Mouse (Mus musculus): ENCODE measurements around the gene Zfyve9. TPM values are rescaled to one million over a fixed set of nuclear protein-coding genes. Genes with fewer than 3 reads are reported as not detected.

Gene Zfyve9
- polyA plus RNA-seq, 1 experiment from 2014 or later, result 1.3 TPM

- no peak overlapping the region for H3K27ac ChIP-seq
- 65% methylated on average over 2 of the region's 2 CpGs for WGBS (ENCODE audit: missing documents)
These were observed 116.2 kb downstream of the Zfyve9 start for GRCm38 (mm10) chr4:108664407-108664806.

GRCm38 (mm10) chr4:108638752-108639151 is 141.8 kb downstream of the Zfyve9 start:
- Histone ChIP-seq H3K79me2 (ENCODE audit: inconsistent target) (no peaks in the 10 kb centered on the region), H3K4me3 (ENCODE audit: inconsistent target) (no peak overlapping the region), H3K27ac (no peak overlapping the region), H3K36me3 (ENCODE audit: inconsistent target) (peaks cover 15% of the 10 kb centered on the region)
- WGBS (ENCODE audit: missing documents), result 45% methylated on average over 5 of the region's 5 CpGs

More at GRCm38 (mm10) chr4:108664407-108664806, 116.2 kb downstream of the Zfyve9 start:
- Histone ChIP-seq H3K79me2 (ENCODE audit: inconsistent target) (no peaks in the 10 kb centered on the region), H3K4me3 (ENCODE audit: inconsistent target) (no peak overlapping the region), H3K36me3 (ENCODE audit: inconsistent target) (no peaks in the 10 kb centered on the region)

DNA sequence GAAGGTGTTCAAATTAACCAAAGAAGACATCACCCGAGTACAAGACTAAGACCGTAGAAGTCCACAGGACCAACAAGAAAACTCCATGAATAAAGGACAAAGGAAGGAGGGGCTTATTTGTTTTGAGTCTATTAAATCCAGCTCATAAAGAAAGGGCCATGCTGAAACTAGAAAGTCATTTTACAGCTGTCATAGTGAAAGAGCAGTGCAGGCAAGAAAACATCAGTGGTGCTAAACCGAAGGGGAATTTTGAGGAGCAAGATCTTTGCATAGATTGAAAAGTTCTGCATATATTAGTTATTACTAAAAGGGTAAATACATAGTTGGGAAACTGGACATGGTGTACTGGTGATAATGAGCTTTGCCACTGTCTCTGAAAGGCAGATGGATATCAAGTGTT is 142.9 kb downstream of the Zfyve9 start:
- Histone ChIP-seq H3K36me3 (ENCODE audit: inconsistent target) (peaks cover 25% of the 10 kb centered on the region), H3K79me2 (ENCODE audit: inconsistent target) (no peaks in the 10 kb centered on the region), H3K4me3 (ENCODE audit: inconsistent target) (no peak overlapping the region), H3K27ac (no peak overlapping the region)
- WGBS (ENCODE audit: missing documents), result 94% methylated on average over 3 of the region's 3 CpGs

- Histone ChIP-seq H3K27ac (no peak overlapping the region), H3K36me3 (ENCODE audit: inconsistent target) (peaks cover 49% of the 10 kb centered on the region), H3K4me3 (ENCODE audit: inconsistent target) (no peak overlapping the region), H3K79me2 (ENCODE audit: inconsistent target) (no peaks in the 10 kb centered on the region)
These were observed 145.5 kb downstream of the Zfyve9 start for GRCm38 (mm10) chr4:108635101-108635500.

DNA sequence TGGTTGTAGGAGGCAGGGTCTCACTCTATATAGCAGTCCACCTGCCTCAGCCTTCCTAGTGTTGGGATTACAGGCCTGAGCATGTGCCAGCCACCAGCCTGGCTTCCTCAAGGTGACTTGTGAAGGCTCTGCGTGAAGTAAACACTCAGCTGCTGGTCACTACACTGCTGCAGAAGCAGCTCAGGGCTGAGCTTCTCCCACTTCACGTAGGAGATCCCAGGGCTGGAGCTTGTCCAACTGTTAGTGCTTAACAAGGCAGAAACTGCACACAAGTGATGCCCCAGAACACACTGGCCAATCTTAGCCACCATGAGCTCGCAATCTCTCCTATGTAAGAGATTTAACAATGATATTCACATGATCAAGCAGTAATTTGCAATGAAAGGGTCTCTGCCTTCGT is 145.9 kb downstream of the Zfyve9 start:
- no peak overlapping the region for H3K4me3 ChIP-seq (ENCODE audit: inconsistent target)
- no peaks in the 10 kb centered on the region for H3K79me2 ChIP-seq (ENCODE audit: inconsistent target)
- peaks cover 53% of the 10 kb centered on the region for H3K36me3 ChIP-seq (ENCODE audit: inconsistent target)
- no peak overlapping the region for H3K27ac ChIP-seq
- 96% methylated on average over 4 of the region's 4 CpGs for WGBS (ENCODE audit: missing documents)

- Histone ChIP-seq H3K79me2 (ENCODE audit: inconsistent target) (no peaks in the 10 kb centered on the region), H3K36me3 (ENCODE audit: inconsistent target) (peaks cover 62% of the 10 kb centered on the region), H3K27ac (no peak overlapping the region), H3K4me3 (ENCODE audit: inconsistent target) (no peak overlapping the region)
- WGBS (ENCODE audit: missing documents), result 97% methylated on average over 12 of the region's 12 CpGs
These were observed 146.9 kb downstream of the Zfyve9 start for GRCm38 (mm10) chr4:108633703-108634102.

GRCm38 (mm10) chr4:108631616-108632015 is 149.0 kb downstream of the Zfyve9 start:
- Histone ChIP-seq H3K36me3 (ENCODE audit: inconsistent target) (peaks cover 83% of the 10 kb centered on the region), H3K79me2 (ENCODE audit: inconsistent target) (no peaks in the 10 kb centered on the region)
- 98% methylated on average over 4 of the region's 4 CpGs for WGBS (ENCODE audit: missing documents)

GRCm38 (mm10) chr4:108630096-108630495 is 150.5 kb downstream of the Zfyve9 start:
- Histone ChIP-seq H3K79me2 (ENCODE audit: inconsistent target) (no peaks in the 10 kb centered on the region), H3K4me3 (ENCODE audit: inconsistent target) (no peak overlapping the region), H3K27ac (no peak overlapping the region), H3K36me3 (ENCODE audit: inconsistent target) (peaks cover 97% of the 10 kb centered on the region)
- WGBS (ENCODE audit: missing documents), result 95% methylated on average over 9 of the region's 9 CpGs

More at GRCm38 (mm10) chr4:108631616-108632015, 149.0 kb downstream of the Zfyve9 start:
- no peak overlapping the region for H3K4me3 ChIP-seq (ENCODE audit: inconsistent target)
- no peak overlapping the region for H3K27ac ChIP-seq

DNA sequence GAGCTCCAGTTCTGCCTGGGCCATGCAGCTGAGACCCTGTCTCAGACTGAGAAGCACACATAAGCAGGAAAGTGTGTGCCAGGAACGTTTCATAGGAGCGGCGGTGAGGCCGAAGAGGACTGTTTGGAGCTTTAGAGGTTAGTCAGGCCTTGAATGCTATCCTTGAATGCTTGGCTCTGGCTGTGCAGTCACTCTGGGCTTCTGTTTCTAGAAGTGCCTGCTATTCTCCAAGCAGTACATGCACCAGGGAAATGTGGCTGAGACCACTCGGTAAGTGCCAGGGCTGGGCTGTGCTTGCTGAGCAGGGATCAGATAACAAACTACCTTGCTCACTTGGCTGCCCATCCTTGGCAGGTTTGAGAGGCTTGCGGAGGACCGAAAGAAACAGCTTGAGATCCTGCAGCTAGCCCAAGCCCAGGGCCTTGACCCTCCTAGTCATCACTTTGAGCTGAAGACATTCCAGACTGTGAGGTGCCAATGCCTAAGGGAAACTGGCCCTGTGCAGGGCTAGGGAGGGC is 151.2 kb downstream of the Zfyve9 start:
- H3K36me3 ChIP-seq (ENCODE audit: inconsistent target), result peaks cover 96% of the 10 kb centered on the region
- H3K27ac ChIP-seq, result no peak overlapping the region
- 96% methylated on average over 7 of the region's 7 CpGs for WGBS (ENCODE audit: missing documents)
- no peak overlapping the region for H3K4me3 ChIP-seq (ENCODE audit: inconsistent target)
- no peaks in the 10 kb centered on the region for H3K79me2 ChIP-seq (ENCODE audit: inconsistent target)

- Histone ChIP-seq H3K4me3 (ENCODE audit: inconsistent target) (no peak overlapping the region), H3K79me2 (ENCODE audit: inconsistent target) (peaks cover 7% of the 10 kb centered on the region; the same call in 1 of the 2 replicates), H3K27ac (no peak overlapping the region), H3K36me3 (ENCODE audit: inconsistent target) (peaks cover 79% of the 10 kb centered on the region)
- 97% methylated on average over 5 of the region's 5 CpGs for WGBS (ENCODE audit: missing documents)
These were observed 153.5 kb downstream of the Zfyve9 start for GRCm38 (mm10) chr4:108627066-108627465.

DNA sequence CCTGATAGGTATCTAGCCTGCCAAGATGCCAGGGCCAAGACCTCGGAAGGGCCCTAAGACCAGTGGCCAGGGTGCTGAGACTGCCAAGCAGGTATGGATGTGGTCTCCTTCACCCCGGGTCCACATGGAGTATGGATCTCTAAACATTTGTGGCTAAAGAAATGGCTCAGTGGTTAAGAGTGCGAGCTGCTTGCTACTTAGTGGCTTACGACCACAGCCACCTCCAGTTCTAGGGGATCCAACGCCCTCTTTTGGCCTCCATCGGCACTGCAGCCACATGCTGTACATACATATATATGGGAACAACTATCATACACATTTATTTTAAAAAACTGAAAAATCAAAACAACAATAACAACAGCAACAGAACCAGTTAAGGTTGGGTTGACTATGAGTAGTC is 159.1 kb downstream of the Zfyve9 start:
- Histone ChIP-seq H3K4me3 (ENCODE audit: inconsistent target) (no peak overlapping the region), H3K36me3 (ENCODE audit: inconsistent target) (peaks cover 25% of the 10 kb centered on the region), H3K27ac (no peak overlapping the region), H3K79me2 (ENCODE audit: inconsistent target) (peaks cover 57% of the 10 kb centered on the region)
- 98% methylated on average over 6 of the region's 6 CpGs for WGBS (ENCODE audit: missing documents)

- peaks cover 67% of the 10 kb centered on the region for H3K79me2 ChIP-seq (ENCODE audit: inconsistent target)
- H3K27ac ChIP-seq, result peak overlapping the region; percentile 64
- 10% methylated on average over 8 of the region's 8 CpGs for WGBS (ENCODE audit: missing documents)
- H3K4me3 ChIP-seq (ENCODE audit: inconsistent target), result peak overlapping the region; percentile 89
- peaks cover 15% of the 10 kb centered on the region for H3K36me3 ChIP-seq (ENCODE audit: inconsistent target)
These were observed 160.1 kb downstream of the Zfyve9 start for GRCm38 (mm10) chr4:108620536-108620935.

DNA sequence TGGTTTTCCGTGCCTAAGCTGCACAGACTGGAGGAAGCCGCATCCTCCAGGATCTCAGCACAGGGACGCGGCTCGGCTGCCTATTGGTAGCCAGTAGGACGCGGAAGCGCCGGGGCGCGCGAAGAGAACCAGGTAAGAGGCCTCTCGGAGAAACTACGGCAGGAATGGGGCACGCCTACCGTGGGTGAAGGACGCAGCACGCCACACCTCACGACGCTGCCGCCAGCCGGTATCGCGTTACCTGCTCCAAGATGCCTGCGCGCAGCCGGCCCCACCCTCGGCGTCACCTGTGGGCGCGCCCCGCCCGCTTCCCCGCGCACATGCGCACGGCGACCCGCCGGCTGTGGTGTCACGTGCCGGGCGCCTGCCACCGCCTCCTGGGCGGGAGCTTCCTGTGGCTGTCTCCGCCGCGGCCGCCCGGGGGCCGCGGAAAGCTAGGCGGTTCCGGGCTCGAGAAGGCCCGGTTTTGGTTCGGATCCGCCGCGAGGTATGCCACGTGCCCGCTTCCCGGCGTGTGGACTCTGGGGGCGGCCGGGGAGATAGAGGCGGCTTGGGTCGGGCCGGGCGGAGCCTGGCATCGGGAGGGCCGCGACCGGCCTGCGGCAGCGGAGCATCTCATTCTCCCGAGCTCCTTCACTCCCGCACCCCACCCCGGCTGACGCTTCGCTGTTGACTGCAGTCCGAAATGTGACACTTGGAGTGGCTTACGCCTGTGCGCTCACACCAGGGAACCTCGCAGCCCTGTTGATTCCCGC is 160.8 kb downstream of the Zfyve9 start, which contains the start of gene Cc2d1b:
Cc2d1b (plus strand) TSS at position 354 of the 755 bp plus-strand sequence.
- WGBS (ENCODE audit: missing documents), result 0% methylated on average over 85 of the region's 86 CpGs
- Histone ChIP-seq H3K79me2 (ENCODE audit: inconsistent target) (peaks cover 74% of the 10 kb centered on the region), H3K4me3 (ENCODE audit: inconsistent target) (peak within 1 kb of the TSS; percentile 96), H3K36me3 (ENCODE audit: inconsistent target) (peaks cover 7% of the 10 kb centered on the region; the same call in 1 of the 2 replicates), H3K27ac (peak within 1 kb of the TSS; percentile 64)

- H3K36me3 ChIP-seq (ENCODE audit: inconsistent target), result peaks cover 2% of the 10 kb centered on the region; the same call in 1 of the 2 replicates
- H3K27ac ChIP-seq, result peak overlapping the region; percentile 38
- peaks cover 80% of the 10 kb centered on the region for H3K79me2 ChIP-seq (ENCODE audit: inconsistent target)
- peak overlapping the region; percentile 96 for H3K4me3 ChIP-seq (ENCODE audit: inconsistent target)
- 4% methylated on average over 10 of the region's 10 CpGs for WGBS (ENCODE audit: missing documents)
These were observed 161.4 kb downstream of the Zfyve9 start for GRCm38 (mm10) chr4:108619165-108619564.

DNA sequence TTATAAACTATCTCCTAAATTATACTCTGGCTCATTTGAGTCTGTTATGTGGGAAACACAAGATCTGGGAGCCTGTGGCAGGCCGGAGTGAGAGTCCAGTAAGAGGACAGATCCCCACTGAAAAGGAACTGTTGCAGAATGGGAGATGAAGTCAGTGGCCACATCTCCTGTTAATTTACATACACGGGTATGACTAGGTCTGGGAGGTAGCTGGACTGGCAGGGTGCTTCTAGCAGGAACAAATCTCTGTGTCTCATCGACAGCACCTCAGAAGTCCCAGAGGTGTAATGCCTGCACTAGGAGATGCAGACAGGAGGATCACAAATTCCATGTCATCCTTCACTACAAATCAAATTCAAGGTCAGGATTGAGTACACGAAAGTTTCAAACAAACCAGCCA is 162.0 kb downstream of the Zfyve9 start:
- Histone ChIP-seq H3K27ac (no peak overlapping the region), H3K79me2 (ENCODE audit: inconsistent target) (peaks cover 86% of the 10 kb centered on the region), H3K36me3 (ENCODE audit: inconsistent target) (no peaks in the 10 kb centered on the region), H3K4me3 (ENCODE audit: inconsistent target) (peak overlapping the region; percentile 96)
- 86% methylated on average over 4 of the region's 4 CpGs for WGBS (ENCODE audit: missing documents)

All from macrophage (primary cell).